Mouse (Mus musculus): ENCODE measurements at regions not wholly inside any gene's neighbourhood (a gene's known extent, or its start where the extent isn't known, plus 50 kb on each side); places are given as distances from the start of the nearest gene placed in this dataset.

- Histone ChIP-seq H3K36me3 (ENCODE audit: control insufficient read depth in 1 of 2, insufficient read depth in 2 of 2, low read length in 2 of 2) (no peaks in the 10 kb centered on the region), H3K27ac (ENCODE audit: control insufficient read depth, low read depth, low read length) (no peak overlapping the region), H3K27me3 (ENCODE audit: control insufficient read depth in 1 of 2, insufficient read depth in 2 of 2, low read length in 2 of 2) (peaks cover 0 to 3% of the 10 kb centered on the region in 2 experiments; a peak in 2 of 4 replicates), H3K79me2 (ENCODE audit: control insufficient read depth, insufficient read depth, low read length, poor library complexity) (no peaks in the 10 kb centered on the region), H3K4me1 (ENCODE audit: control insufficient read depth in 1 of 2, insufficient read depth in 2 of 2, low read length in 2 of 2) (no peaks in the 10 kb centered on the region), H3K9me3 (replicated peaks; ENCODE audit: insufficient read depth, low read length) (no peaks in the 10 kb centered on the region), H3K9ac (ENCODE audit: control insufficient read depth, low read depth, low read length, poor library complexity, severe bottlenecking) (no peak overlapping the region), H3K4me3 (ENCODE audit: control insufficient read depth in 1 of 2, insufficient read depth in 1 of 2, low read depth in 2 of 2, low read length in 2 of 2) (no peak overlapping the region)
- no peak for TF ChIP-seq USF2 (IDR thresholded peaks at IDR 0.05; ENCODE audit: borderline replicate concordance in 1 of 2, insufficient read depth in 1 of 2, low read depth in 1 of 2, low read length in 2 of 2)
- no peak for TF ChIP-seq SMC3 (IDR thresholded peaks at IDR 0.05; ENCODE audit: low read depth, low read length)
- TF ChIP-seq CHD1 (IDR thresholded peaks at IDR 0.05; ENCODE audit: low read depth, low read length): no peak
- no peak for TF ChIP-seq HCFC1 (IDR thresholded peaks at IDR 0.05; ENCODE audit: low read depth, low read length)
- TF ChIP-seq EP300 (IDR thresholded peaks at IDR 0.05; ENCODE audit: low read depth in 1 of 2, low read length in 2 of 2): no peak
- DNase-seq (ENCODE audit: low read depth, low spot score): no peak
Observed at GRCm38 (mm10) chr6:51754239-51754681, 230.6 kb downstream of the Snx10 start.

- no peaks in the 10 kb centered on the region for H3K79me2 ChIP-seq (ENCODE audit: control insufficient read depth, insufficient read depth, low read length, poor library complexity)
- no peaks in the 10 kb centered on the region for H3K36me3 ChIP-seq (ENCODE audit: control insufficient read depth in 1 of 2, insufficient read depth in 2 of 2, low read length in 2 of 2)
- no peak for TF ChIP-seq KAT2A (conservative IDR thresholded peaks at IDR 0.05; ENCODE audit: low read depth, low read length)
- TF ChIP-seq TCF12 (IDR thresholded peaks at IDR 0.05; ENCODE audit: low read depth, low read length): no peak
- no peak for TF ChIP-seq MAZ (IDR thresholded peaks at IDR 0.05; ENCODE audit: low read depth, low read length)
- no peak for TF ChIP-seq POLR2AphosphoS2 (IDR thresholded peaks at IDR 0.05; ENCODE audit: low read length)
- no peak for TF ChIP-seq NRF1 (IDR thresholded peaks at IDR 0.05; ENCODE audit: insufficient read depth, low read depth, low read length, poor library complexity, severe bottlenecking)
- TF ChIP-seq JUND (IDR thresholded peaks at IDR 0.05; ENCODE audit: low read depth, low read length): no peak
- TF ChIP-seq UBTF (IDR thresholded peaks at IDR 0.05; ENCODE audit: borderline replicate concordance, insufficient read depth, low read depth, low read length): no peak
- TF ChIP-seq RCOR1 (IDR thresholded peaks at IDR 0.05; ENCODE audit: low read depth, low read length): no peak
- no peak for TF ChIP-seq CHD1 (IDR thresholded peaks at IDR 0.05; ENCODE audit: low read depth, low read length)
- TF ChIP-seq TBP (IDR thresholded peaks at IDR 0.05; ENCODE audit: low read depth, low read length): no peak
- TF ChIP-seq EP300 (IDR thresholded peaks at IDR 0.05; ENCODE audit: low read depth in 1 of 2, low read length in 2 of 2): no peak
- no peak for TF ChIP-seq MEF2A (IDR thresholded peaks at IDR 0.05; ENCODE audit: extremely low read depth, insufficient replicate concordance, low read depth, low read length, poor library complexity, severe bottlenecking)
- no peak for TF ChIP-seq TAL1 (IDR thresholded peaks at IDR 0.05; ENCODE audit: low read length)
- TF ChIP-seq NELFE (IDR thresholded peaks at IDR 0.05; ENCODE audit: low read depth, low read length): no peak
- TF ChIP-seq CHD2 (IDR thresholded peaks at IDR 0.05; ENCODE audit: low read length): no peak
- no peak for TF ChIP-seq RAD21 (IDR thresholded peaks at IDR 0.05; ENCODE audit: low read depth, low read length)
- no peak for TF ChIP-seq USF1 (IDR thresholded peaks at IDR 0.05; ENCODE audit: low read depth, low read length)
- H3K27ac ChIP-seq (ENCODE audit: control insufficient read depth, low read depth, low read length): no peak overlapping the region
- H3K9me3 ChIP-seq (replicated peaks; ENCODE audit: insufficient read depth, low read length): no peaks in the 10 kb centered on the region
- no peak overlapping the region for H3K9ac ChIP-seq (ENCODE audit: control insufficient read depth, low read depth, low read length, poor library complexity, severe bottlenecking)
- no peak overlapping the region for H3K4me3 ChIP-seq (ENCODE audit: control insufficient read depth in 1 of 2, insufficient read depth in 1 of 2, low read depth in 2 of 2, low read length in 2 of 2)
- 0 out of 4 replicates have a peak, but pooled peaks cover 0 to 2% of the 10 kb centered on the region in 2 experiments for H3K4me1 ChIP-seq (ENCODE audit: control insufficient read depth in 1 of 2, insufficient read depth in 2 of 2, low read length in 2 of 2)
- peaks cover 0 to 3% of the 10 kb centered on the region in 2 experiments; a peak in 2 of 4 replicates for H3K27me3 ChIP-seq (ENCODE audit: control insufficient read depth in 1 of 2, insufficient read depth in 2 of 2, low read length in 2 of 2)
- no peak for DNase-seq (ENCODE audit: low read depth, low spot score)
Observed at GRCm38 (mm10) chr6:51757131-51757530, 233.4 kb downstream of the Snx10 start.
